Mouse (Mus musculus): ENCODE data around the gene Krtap9-5. TPM values are rescaled to one million over a fixed set of nuclear protein-coding genes. Genes with fewer than 3 reads are reported as not detected.

Gene Krtap9-5
- total RNA-seq (2021), result not detected
- long read RNA-seq, experiment 1, result 0 reads
- long read RNA-seq, experiment 2, result 0 reads

GRCm38 (mm10) chr11:99948175-99948574 lies at the start of gene Krtap9-5:
Gene Krtap9-5, plus strand, starts transcription at chr11:99948475.
- no peak for DNase-seq
- intact Hi-C loops (cut with DNase I), result no loop called here

- no peak for DNase-seq
- intact Hi-C loops (cut with DNase I), result no loop called here
Observed at GRCm38 (mm10) chr11:99907620-99908019, 40.7 kb upstream of the Krtap9-5 start, which contains the start of gene Krtap31-1. Gene Krtap31-1, plus strand, starts transcription at chr11:99907920.

DNA sequence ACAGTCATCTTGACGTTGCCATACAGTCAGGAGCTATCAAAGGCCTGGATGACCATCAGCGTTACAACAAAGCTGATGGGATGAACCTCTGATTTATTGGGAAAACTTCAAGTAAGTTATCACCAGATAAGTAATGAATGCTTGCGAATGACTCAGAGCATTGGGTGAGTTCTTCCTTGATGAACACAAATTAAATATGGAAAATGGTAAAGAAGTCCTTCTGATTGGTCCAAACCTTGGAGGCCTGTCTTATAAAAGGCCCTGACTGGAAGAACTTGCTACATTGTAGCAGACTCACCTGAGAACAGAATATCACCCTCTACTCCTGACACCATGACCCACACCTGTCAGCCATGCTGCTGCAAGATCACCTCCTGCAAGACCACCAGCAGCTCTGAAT lies 33.8 kb upstream of the Krtap9-5 start, which contains the start of gene Gm11565:
Gm11565 (plus strand) TSS at position 301 of the 400 bp plus-strand sequence.
- intact Hi-C loops (cut with DNase I), result no loop called here
- DNase-seq, result no peak

- no peak for DNase-seq
- intact Hi-C loops (cut with DNase I), result no loop called here
Observed at GRCm38 (mm10) chr11:99935991-99936390, 12.3 kb upstream of the Krtap9-5 start, which contains the start of gene Krtap31-2. Gene Krtap31-2, plus strand, starts transcription at chr11:99936291.

DNA sequence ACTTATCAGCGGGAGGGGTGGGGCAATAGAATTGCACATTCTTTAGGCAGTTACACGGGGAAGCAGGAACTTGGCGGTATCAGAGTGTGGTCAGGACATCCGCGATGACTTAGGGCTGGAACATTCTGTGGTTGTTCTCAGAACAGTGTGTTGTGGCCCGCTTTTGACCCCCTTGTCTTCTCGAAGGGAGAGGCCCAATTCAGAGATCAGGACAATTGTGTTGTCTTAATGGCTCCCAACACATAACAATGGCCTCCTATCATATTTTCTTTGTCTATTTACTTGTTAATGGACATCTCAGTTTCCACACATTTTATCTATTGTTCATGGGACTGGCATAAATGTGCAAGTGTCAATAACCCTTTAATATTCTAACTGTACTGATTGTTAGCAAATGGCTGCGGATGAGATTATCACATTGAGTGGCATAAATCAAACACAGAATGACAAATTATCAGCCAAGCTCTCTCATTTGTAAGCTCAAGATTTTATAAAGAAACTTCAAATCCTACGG lies 10.5 kb upstream of the Krtap9-5 start:
- DNase-seq, result no peak
- intact Hi-C loops (cut with DNase I), result no loop called here

DNA sequence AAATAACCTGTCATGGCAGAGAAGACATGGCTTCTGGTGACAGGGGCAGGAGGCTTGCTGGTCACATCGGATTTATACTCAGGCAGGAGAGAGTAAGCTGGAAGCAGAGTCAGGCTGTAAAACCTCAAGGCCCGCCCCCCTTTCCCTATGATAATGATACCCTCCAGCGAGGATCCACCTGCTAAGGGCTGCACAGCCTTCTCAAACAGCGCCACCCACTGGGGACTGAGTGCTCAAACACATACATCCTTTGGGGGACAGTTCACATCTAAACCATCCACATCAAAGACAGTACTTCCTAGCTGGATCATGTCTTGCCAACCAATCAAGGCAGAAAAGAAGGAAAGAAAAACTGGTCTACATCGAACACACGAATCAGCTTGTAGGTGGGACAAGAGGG lies 15.9 kb downstream of the Krtap9-5 start:
- no peak for DNase-seq
- intact Hi-C loops (cut with DNase I), result no loop called here

DNA sequence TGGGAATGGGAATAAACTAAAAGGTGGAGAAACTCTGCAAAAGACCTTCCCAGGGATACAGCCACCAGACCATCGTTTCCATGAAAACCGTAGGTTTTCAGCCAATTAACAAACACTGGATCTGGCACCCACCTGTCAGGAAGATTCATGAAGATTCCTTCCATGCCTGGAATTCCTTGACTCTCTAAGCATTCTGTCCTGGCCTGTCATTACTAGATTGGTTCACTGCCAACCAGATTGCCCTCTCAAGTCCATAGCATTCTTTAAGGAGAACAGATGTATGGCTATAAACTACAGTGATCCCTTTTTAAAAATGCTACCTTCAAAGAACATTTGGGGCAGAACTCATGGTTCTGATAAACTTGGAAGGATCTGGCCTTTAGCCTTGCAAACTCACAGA lies 17.7 kb downstream of the Krtap9-5 start:
- no peak for DNase-seq
- intact Hi-C loops (cut with DNase I), result no loop called here

DNA sequence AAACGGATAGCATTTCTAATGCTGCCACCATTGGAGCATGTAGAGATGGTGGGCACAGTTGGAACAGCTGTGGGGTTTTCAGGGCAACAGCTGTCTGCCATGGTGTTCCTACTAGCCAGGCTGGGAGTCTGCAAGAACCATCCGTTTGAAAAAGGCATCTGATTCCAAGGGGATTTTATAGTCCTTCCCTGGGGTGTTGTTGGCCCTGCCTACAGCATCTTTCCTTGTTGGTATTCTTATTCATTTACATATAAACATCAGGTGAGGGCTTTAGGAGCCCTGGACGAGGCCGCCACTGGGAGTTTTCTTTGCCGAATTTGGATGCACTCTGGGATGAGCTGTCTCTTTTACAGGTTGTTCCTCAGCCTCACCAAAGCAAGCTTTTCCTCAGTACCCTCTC lies 30.7 kb downstream of the Krtap9-5 start, which contains the start of gene Krtap29-1:
Krtap29-1 (minus strand) TSS at position 101 of the 400 bp plus-strand sequence.
- DNase-seq, result no peak
- intact Hi-C loops (cut with DNase I), result no loop called here

DNA sequence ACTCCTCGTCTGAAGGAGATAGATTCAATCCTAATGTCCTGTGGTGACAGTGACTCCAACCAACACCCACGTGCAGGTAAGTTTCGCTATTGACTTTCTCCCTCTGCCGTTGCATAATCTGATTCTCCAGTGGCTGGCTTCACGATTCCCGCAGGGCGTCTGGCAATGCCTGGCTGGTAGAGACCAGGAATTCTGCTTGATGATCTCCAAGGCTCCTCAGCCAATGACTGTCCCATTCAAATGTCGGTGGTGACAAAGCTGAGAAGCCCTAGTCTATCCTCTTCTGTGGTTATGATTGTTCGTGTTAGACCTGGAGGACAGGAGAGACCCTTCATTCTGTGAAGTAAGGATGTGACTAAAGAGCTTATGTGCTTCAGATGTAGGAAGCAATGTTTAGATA lies 34.5 kb downstream of the Krtap9-5 start:
- no peak for DNase-seq
- intact Hi-C loops (cut with DNase I), result no loop called here

DNA sequence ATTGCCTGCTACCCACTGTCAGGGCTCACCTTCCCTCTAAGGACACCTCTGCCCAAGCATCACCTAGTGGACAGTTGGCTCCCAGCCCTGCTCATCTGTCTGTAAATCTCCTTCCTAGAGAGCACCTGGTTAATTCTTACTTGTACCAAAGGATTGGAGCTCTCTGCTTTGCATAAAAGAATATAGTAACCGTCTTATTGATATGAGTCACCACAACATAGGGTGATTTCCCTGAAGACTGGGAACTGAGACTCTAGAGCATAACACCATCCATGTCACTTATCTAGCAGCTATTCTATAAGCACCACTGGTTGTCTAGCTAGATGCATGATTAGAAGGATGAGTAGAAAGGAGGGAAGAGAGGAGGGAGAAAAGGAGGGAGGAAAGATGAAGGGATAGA lies 35.2 kb downstream of the Krtap9-5 start:
- DNase-seq, result no peak
- intact Hi-C loops (cut with DNase I), result no loop called here

DNA sequence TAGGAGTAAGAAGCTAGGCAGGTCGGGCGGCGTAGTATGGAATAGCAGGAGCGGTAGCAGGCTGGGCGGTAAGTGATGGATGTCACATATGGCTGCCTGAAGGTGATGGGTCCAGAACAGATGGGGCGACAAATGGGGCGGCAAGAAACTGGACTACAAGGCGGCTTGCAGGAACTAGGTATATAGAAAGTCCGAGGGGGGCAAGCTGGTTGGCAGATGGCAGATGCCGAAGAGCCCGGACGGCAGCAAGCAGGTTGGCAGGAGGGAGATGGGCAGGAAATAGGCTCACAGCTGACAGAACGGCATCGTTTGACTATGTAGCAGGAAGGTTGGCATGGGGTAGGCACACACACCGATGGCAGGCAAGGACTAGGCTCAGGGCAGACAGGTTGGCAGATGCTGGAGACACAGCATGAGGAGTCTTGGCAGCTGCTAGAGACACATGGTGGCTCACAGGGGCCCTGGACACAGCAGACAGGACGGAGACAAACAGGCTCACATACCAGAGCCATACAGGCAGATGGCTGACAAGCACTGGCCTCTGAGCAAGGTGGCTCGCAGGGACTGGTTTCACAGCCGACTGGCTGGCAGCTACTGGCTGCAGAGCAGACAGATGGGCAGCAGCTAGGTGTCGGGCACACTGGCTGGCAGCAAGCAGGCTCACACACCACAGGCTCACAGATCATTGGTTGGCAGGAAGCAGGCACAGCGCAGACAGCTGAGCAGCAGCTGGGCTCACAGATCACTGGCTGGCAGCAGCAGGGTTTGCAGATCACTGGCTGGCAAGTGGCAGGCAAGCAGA lies 37.2 kb downstream of the Krtap9-5 start:
- peak; percentile 18 to 27 for DNase-seq
- intact Hi-C loops (cut with DNase I), result no loop called here

DNA sequence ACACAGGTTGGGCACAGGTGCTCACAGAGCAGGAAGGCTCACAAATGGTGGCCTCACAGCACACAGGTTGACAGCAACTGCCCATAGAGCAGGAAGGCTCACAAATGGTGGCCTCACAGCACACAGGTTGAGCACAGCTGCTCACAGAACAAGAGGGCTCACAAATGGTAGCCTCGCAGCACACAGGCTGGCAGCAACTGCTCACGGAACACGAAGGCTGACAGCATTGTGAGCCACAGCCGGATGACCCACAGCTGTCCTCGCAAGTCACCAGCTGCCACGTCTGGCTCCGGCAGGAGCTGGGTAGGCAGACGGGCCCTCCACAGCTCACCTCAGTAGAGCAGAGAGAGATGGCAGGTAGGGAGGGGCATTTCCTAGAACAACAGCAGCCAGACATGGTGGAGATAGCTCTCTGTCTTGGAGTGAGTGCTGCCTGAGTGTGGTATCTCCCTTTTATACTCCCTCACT lies 37.9 kb downstream of the Krtap9-5 start, which contains the start of gene Krtap16-1:
Krtap16-1 (minus strand) TSS at position 418 of the 468 bp plus-strand sequence.
- intact Hi-C loops (cut with DNase I), result no loop called here
- DNase-seq, result no peak

DNA sequence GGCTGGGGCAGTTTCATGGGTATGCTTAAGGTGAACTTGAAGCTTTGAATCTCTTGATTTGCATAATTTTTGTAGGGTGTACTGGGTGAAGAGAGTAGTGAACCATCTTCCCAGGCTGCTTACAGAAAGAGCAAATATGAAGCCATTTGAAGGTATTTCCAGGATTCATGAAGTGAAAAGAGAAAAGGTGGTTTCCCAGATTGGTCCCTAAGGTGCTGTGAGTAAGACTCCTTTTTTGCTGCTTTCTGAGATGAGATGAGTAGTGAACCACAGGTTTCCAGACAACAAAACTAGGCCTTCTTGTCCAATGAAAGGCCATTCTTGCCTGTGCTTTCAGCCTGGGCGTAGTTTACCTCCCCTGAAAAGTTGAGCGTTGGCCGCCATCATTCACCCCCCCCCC lies 40.3 kb downstream of the Krtap9-5 start:
- no peak for DNase-seq
- intact Hi-C loops (cut with DNase I), result no loop called here

- intact Hi-C loops (cut with DNase I), result no loop called here
- no peak for DNase-seq
Observed at GRCm38 (mm10) chr11:99989881-99990405, 41.7 kb downstream of the Krtap9-5 start.

GRCm38 (mm10) chr11:99990571-99990970 lies 42.3 kb downstream of the Krtap9-5 start:
- no peak for DNase-seq
- intact Hi-C loops (cut with DNase I), result no loop called here

- no peak for DNase-seq
- intact Hi-C loops (cut with DNase I), result no loop called here
Observed at GRCm38 (mm10) chr11:99993620-99994383, 45.5 kb downstream of the Krtap9-5 start, which contains the start of gene Krtap17-1. Gene Krtap17-1, minus strand, starts transcription at chr11:99993994.

DNA sequence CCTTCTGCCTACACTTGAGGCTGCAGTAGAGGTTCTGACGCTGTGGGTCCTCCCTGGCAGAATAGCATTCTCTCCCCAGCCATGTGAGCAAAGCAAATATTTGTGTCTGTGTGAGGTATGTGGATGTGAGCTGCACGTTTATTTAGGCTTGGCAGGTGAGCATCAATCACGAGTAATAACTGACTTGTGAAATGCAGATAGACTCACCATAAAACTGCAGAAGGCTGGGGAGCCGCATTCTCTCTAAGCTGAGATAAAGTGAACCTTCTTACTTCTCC lies 46.0 kb downstream of the Krtap9-5 start:
- intact Hi-C loops (cut with DNase I), result no loop called here
- no peak for DNase-seq

DNA sequence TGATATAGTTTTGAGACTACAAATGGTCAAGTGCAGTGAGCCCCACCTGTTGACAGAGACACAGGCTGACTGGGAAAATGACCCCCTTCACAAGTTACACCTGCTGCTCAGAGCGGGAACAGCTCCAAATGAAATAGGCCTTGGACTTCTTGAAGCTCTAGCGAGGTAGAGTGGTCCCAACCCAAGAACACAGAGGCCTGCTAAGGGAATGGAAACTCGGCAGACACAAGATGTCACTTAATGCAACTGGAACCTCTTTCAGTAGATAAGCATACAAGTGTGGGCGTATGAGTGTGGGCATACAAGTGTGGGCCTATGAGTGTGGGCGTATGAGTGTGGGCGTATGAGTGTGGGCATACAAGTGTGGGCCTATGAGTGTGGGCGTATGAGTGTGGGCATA lies 50.8 kb downstream of the Krtap9-5 start:
- intact Hi-C loops (cut with DNase I), result no loop called here
- DNase-seq, result no peak

All from gastrocnemius, postnatal 36 days (tissue).